ENCODE assay signal across 21 mouse cellular contexts in the genomic region with DNA sequence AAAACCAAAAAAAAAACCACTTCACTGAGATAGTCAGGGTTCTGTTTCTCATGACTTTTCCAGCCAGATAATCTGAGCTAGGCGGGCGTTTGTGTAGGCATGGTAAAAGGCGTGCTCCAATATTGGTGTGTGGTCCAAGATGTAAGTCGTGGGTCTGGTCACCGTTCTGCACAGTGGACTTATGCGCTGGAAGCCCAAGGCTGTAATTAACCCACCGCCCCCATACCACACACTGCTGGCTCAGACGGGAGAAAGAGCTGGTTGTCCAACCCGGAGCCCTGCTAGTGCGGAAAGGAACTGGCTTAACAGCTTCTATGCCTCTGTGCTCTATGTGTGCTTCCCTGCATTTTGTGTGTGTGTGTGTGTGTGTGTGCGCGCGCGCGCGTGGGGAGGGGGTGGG. TPM values are rescaled to one million over a fixed set of nuclear protein-coding genes. Genes with fewer than 3 reads are reported as not detected.
DNase-seq lines count a peak whose midpoint lies in the region; ATAC-seq lines count a peak whose summit lies in the region.
"Had no signal": no experiment of that assay in that cellular context is flagged by ENCODE, and none has a peak within 500 bp of the region (broad histone marks: within the 10 kb centered on the region; RNA-seq: fewer than 3 reads in every experiment).

No protein-coding gene starts in this region.

- H3K36me3 ChIP-seq in heart, embryonic 12.5 days = no peaks in the 10 kb centered on the region
- H3K36me3 ChIP-seq in limb, embryonic 11.5 days (ENCODE audit: control insufficient read depth, insufficient read depth, low read length) = no peaks in the 10 kb centered on the region
- H3K36me3 ChIP-seq in limb, embryonic 10.5 days = no peaks in the 10 kb centered on the region
- no peaks in the 10 kb centered on the region for H3K36me3 ChIP-seq in embryonic facial prominence, embryonic 12.5 days
- H3K36me3 ChIP-seq in embryonic facial prominence, embryonic 15.5 days = no peaks in the 10 kb centered on the region
- no peaks in the 10 kb centered on the region for H3K36me3 ChIP-seq in liver, embryonic 12.5 days

- no peaks in the 10 kb centered on the region for H3K9me3 ChIP-seq in heart, embryonic 12.5 days (replicated peaks)
- H3K9me3 ChIP-seq in limb, embryonic 11.5 days (ENCODE audit: control insufficient read depth, low read length) = no peaks in the 10 kb centered on the region
- no peaks in the 10 kb centered on the region for H3K9me3 ChIP-seq in limb, embryonic 10.5 days (replicated peaks)
- H3K9me3 ChIP-seq in embryonic facial prominence, embryonic 12.5 days = no peaks in the 10 kb centered on the region
- no peaks in the 10 kb centered on the region for H3K9me3 ChIP-seq in embryonic facial prominence, embryonic 15.5 days (replicated peaks)
- no peaks in the 10 kb centered on the region for H3K9me3 ChIP-seq in liver, embryonic 12.5 days (replicated peaks)

- no peak for ATAC-seq in heart, embryonic 12.5 days (ENCODE audit: insufficient number of reproducible peaks, low FRiP score)
- no peak for ATAC-seq in limb, embryonic 11.5 days (ENCODE audit: insufficient number of reproducible peaks, low FRiP score, low TSS enrichment, low read depth)
- ATAC-seq in embryonic facial prominence, embryonic 12.5 days (ENCODE audit: insufficient number of reproducible peaks, insufficient read depth, low FRiP score, low TSS enrichment) = 0 out of 2 replicates have a peak, but pooled peaks have one; percentile 41
- ATAC-seq in embryonic facial prominence, embryonic 15.5 days (ENCODE audit: insufficient number of reproducible peaks, low FRiP score, low TSS enrichment, low read depth) = peak; percentile 77
- ATAC-seq in liver, embryonic 12.5 days = no peak
- ATAC-seq: CD4-positive, CD25-positive, alpha-beta regulatory T cell, adult 4 months; hindbrain, embryonic 16.5 days had no signal

- H3K4me1 ChIP-seq in heart, embryonic 12.5 days (replicated peaks) = peaks cover 7% of the 10 kb centered on the region; the same call in 1 of the 2 replicates
- 0 out of 2 replicates have a peak, but pooled peaks cover 3% of the 10 kb centered on the region for H3K4me1 ChIP-seq in limb, embryonic 11.5 days (ENCODE audit: control insufficient read depth, insufficient read depth, low read length)
- peaks cover 19% of the 10 kb centered on the region for H3K4me1 ChIP-seq in limb, embryonic 10.5 days
- peaks cover 4% of the 10 kb centered on the region; the same call in 1 of the 2 replicates for H3K4me1 ChIP-seq in embryonic facial prominence, embryonic 12.5 days
- H3K4me1 ChIP-seq in embryonic facial prominence, embryonic 15.5 days = 0 out of 2 replicates have a peak, but pooled peaks cover 5% of the 10 kb centered on the region
- H3K4me1 ChIP-seq in liver, embryonic 12.5 days = no peaks in the 10 kb centered on the region

- 10% methylated on average over 16 of the region's 16 CpGs for WGBS in heart, embryonic 12.5 days
- WGBS in limb, embryonic 11.5 days = 10% methylated on average over 16 of the region's 16 CpGs
- WGBS in limb, embryonic 10.5 days = 15% methylated on average over 16 of the region's 16 CpGs
- WGBS in embryonic facial prominence, embryonic 12.5 days = 6% methylated on average over 16 of the region's 16 CpGs
- WGBS in embryonic facial prominence, embryonic 15.5 days = 3% methylated on average over 16 of the region's 16 CpGs
- WGBS in liver, embryonic 12.5 days (ENCODE audit: insufficient replicate concordance) = 17% methylated on average over 16 of the region's 16 CpGs

- no peak overlapping the region for H3K4me3 ChIP-seq in heart, embryonic 12.5 days
- no peak overlapping the region for H3K4me3 ChIP-seq in limb, embryonic 11.5 days (ENCODE audit: low read depth, low read length)
- H3K4me3 ChIP-seq in limb, embryonic 10.5 days = no peak overlapping the region
- no peak overlapping the region for H3K4me3 ChIP-seq in embryonic facial prominence, embryonic 12.5 days
- no peak overlapping the region for H3K4me3 ChIP-seq in embryonic facial prominence, embryonic 15.5 days (replicated peaks)
- no peak overlapping the region for H3K4me3 ChIP-seq in liver, embryonic 12.5 days
- H3K4me3 ChIP-seq: heart, adult 2 months had no signal

- H3K4me2 ChIP-seq in heart, embryonic 12.5 days = peak overlapping the region; percentile 7; the same call in 1 of the 2 replicates
- H3K4me2 ChIP-seq in limb, embryonic 11.5 days (ENCODE audit: low read depth, severe bottlenecking) = no peak overlapping the region
- no peak overlapping the region for H3K4me2 ChIP-seq in embryonic facial prominence, embryonic 12.5 days (replicated peaks)
- H3K4me2 ChIP-seq in embryonic facial prominence, embryonic 15.5 days (replicated peaks) = no peak overlapping the region
- no peak overlapping the region for H3K4me2 ChIP-seq in liver, embryonic 12.5 days

- H3K27me3 ChIP-seq in heart, embryonic 12.5 days (replicated peaks) = peaks cover 59% of the 10 kb centered on the region
- H3K27me3 ChIP-seq in limb, embryonic 11.5 days (ENCODE audit: control insufficient read depth, insufficient read depth, low read length) = peaks cover 34% of the 10 kb centered on the region
- H3K27me3 ChIP-seq in limb, embryonic 10.5 days (ENCODE audit: low read depth, poor library complexity, severe bottlenecking) = peaks cover 81% of the 10 kb centered on the region
- peaks cover 60% of the 10 kb centered on the region for H3K27me3 ChIP-seq in embryonic facial prominence, embryonic 12.5 days
- peaks cover 68% of the 10 kb centered on the region for H3K27me3 ChIP-seq in embryonic facial prominence, embryonic 15.5 days
- peaks cover 58% of the 10 kb centered on the region for H3K27me3 ChIP-seq in liver, embryonic 12.5 days (replicated peaks)

- H3K27ac ChIP-seq in heart, embryonic 12.5 days (ENCODE audit: poor library complexity, severe bottlenecking) = no peak overlapping the region
- no peak overlapping the region for H3K27ac ChIP-seq in limb, embryonic 11.5 days (replicated peaks; ENCODE audit: low read depth, low read length)
- H3K27ac ChIP-seq in limb, embryonic 10.5 days = no peak overlapping the region
- H3K27ac ChIP-seq in embryonic facial prominence, embryonic 12.5 days = no peak overlapping the region
- no peak overlapping the region for H3K27ac ChIP-seq in embryonic facial prominence, embryonic 15.5 days (replicated peaks)
- no peak overlapping the region for H3K27ac ChIP-seq in liver, embryonic 12.5 days
- H3K27ac ChIP-seq: heart, adult 2 months had no signal

- no peak for DNase-seq in heart, postnatal 4 days
- DNase-seq in limb, embryonic 11.5 days (ENCODE audit: low spot score) = peak; percentile 40
- no peak for DNase-seq in limb, embryonic 10.5 days (ENCODE audit: low spot score)
- DNase-seq: adrenal gland, adult 8-10 months; cerebellum, adult 2 months; heart, adult 2 months; kidney, adult 18-20 months; left cerebral cortex, postnatal 4 days; lung, adult 18-20 months; lung, postnatal 36 days; thymus, adult 2 months had no signal

- no peak overlapping the region for H3K9ac ChIP-seq in heart, embryonic 12.5 days
- no peak overlapping the region for H3K9ac ChIP-seq in limb, embryonic 11.5 days (ENCODE audit: low read length)
- no peak overlapping the region for H3K9ac ChIP-seq in embryonic facial prominence, embryonic 12.5 days
- no peak overlapping the region for H3K9ac ChIP-seq in embryonic facial prominence, embryonic 15.5 days
- H3K9ac ChIP-seq in liver, embryonic 12.5 days = no peak overlapping the region

RNA-seq across cellular contexts. Expression of gene Eomes, which starts 8.7 kb away (rescaled TPM):
- polyA plus RNA-seq in heart, embryonic 12.5 days (2016; fragmentation: Nextera tagmentation; extraction: Ambion mirVana) = 0.08 and 0.11 TPM in 2 replicates
- total RNA-seq in heart, postnatal 4 days (2021) = not detected
- polyA plus RNA-seq in limb, embryonic 11.5 days (2014; fragmentation: Nextera tagmentation; extraction: Ambion mirVana) = 0.67 and 1.1 TPM in 2 replicates
- polyA plus RNA-seq in limb, embryonic 10.5 days (2016; fragmentation: Nextera tagmentation; extraction: Ambion mirVana) = 0.05 TPM in 1 of 2 replicates, not detected in the other
- polyA plus RNA-seq in embryonic facial prominence, embryonic 12.5 days (2016; fragmentation: Nextera tagmentation; extraction: Ambion mirVana) = 0.09 and 0.65 TPM in 2 replicates
- polyA plus RNA-seq in embryonic facial prominence, embryonic 15.5 days (2015; fragmentation: Nextera tagmentation; extraction: Ambion mirVana) = not detected in 2 replicates
- polyA plus RNA-seq in liver, embryonic 12.5 days (2016; fragmentation: Nextera tagmentation; extraction: Ambion mirVana) = not detected in 2 replicates
- total RNA-seq: gastrocnemius, adult 8-10 months; MEL had no signal
- polyA plus RNA-seq: neural tube, embryonic 14.5 days; stomach, embryonic 14.5 days had no signal

RNA-seq across cellular contexts. Expression of gene Golga4, which starts 36.8 kb away (rescaled TPM):
- 74.8 and 75.5 TPM in 2 replicates for polyA plus RNA-seq in heart, embryonic 12.5 days (2016; fragmentation: Nextera tagmentation; extraction: Ambion mirVana)
- total RNA-seq in heart, postnatal 4 days (2021) = 100 to 1,000 TPM; 144 to 146 TPM
- polyA plus RNA-seq in limb, embryonic 11.5 days (2014; fragmentation: Nextera tagmentation; extraction: Ambion mirVana) = 49.5 and 60.1 TPM in 2 replicates
- polyA plus RNA-seq in limb, embryonic 10.5 days (2016; fragmentation: Nextera tagmentation; extraction: Ambion mirVana) = 36.8 and 49.6 TPM in 2 replicates
- 62.3 and 68.6 TPM in 2 replicates for polyA plus RNA-seq in embryonic facial prominence, embryonic 12.5 days (2016; fragmentation: Nextera tagmentation; extraction: Ambion mirVana)
- polyA plus RNA-seq in embryonic facial prominence, embryonic 15.5 days (2015; fragmentation: Nextera tagmentation; extraction: Ambion mirVana) = 50.3 and 51.3 TPM in 2 replicates
- 27.5 and 28.2 TPM in 2 replicates for polyA plus RNA-seq in liver, embryonic 12.5 days (2016; fragmentation: Nextera tagmentation; extraction: Ambion mirVana)

Comparison
In these comparisons a context has a peak if more than half of its experiments do, and no peak if none do; other contexts are left out.
1. ATAC-seq: peak in embryonic facial prominence, embryonic 12.5 days (single experiment) and embryonic facial prominence, embryonic 15.5 days (single experiment); none in heart, embryonic 12.5 days (single experiment), limb, embryonic 11.5 days (single experiment) and liver, embryonic 12.5 days (single experiment).